Mouse (Mus musculus): ENCODE measurements around the gene Stmn3.

Gene Stmn3

DNA sequence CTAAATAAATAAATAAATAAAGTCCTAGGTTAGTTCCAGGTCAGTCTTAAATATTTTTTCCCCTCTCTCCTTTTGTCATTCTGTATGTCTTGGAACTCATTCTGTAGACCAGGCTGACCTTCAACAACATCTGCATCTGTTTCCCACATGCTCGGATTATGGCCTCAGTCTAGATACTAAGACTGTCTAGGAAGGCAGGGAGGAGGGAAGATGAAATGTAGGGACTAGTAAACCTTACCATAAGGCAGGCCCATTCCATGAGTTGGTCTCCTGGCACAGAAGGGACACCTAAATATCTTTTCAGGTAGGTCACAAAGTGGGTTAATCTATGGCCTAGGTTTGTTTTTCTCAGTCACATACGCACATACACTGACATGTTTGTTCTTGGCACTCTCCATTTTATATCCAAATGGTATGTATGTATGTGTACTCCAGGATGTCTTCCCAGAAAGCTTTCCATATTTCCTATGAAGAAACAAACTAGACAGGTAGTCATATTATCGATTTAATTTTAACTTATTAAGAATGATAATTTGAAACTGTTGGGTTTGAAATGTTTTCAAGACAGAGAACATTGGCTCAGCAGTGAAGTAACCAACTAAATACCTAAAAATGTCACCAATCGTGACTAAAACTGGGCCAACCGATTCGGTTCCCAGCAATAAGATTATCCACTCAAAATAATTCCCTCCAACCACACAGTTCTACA is 27.5 kb downstream of the Stmn3 start:
- DNase-seq = no peak

DNA sequence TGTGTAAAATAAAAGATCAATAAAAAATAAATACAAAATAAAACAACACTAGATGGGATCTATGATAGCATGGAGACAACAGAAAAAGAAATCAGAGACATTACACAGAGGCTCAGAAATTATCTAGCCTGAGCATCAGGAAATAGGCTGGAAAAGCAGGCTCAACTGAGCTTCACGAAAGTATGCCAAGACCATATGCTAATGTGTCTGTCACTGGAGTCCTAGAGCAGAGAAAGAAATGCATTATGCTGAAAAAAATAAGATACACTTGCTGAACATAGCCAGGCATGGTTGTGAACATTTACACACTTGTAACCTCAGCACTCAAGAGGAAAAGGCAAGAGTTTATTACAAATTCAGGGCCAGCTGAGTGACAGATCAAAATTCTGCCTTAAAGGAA is 34.3 kb downstream of the Stmn3 start:
- DNase-seq = no peak

DNA sequence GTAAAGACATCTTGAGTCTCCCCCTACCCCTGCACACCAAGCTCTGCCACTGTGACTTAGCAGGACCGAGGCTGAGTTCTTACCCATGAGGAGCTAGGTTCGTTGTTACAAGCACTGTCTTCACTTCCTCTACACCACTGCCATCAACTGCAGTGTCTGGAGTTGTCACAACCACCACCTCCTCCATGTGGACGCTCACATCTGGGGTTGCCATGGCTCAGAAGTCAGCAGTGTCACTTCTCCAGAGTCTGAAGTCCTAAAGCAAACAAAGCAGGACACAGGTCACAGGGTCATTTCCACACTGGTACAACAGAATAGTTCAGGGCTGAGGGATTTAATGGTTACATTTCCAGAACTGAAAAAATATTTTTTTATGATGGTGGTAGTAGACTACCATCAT is 36.4 kb downstream of the Stmn3 start:
- DNase-seq = no peak

- DNase-seq = no peak
Measured at GRCm38 (mm10) chr2:181276766-181277165, 37.5 kb downstream of the Stmn3 start.

- DNase-seq = no peak
Measured at GRCm38 (mm10) chr2:181274639-181275038, 39.7 kb downstream of the Stmn3 start.

- DNase-seq = no peak
Measured at GRCm38 (mm10) chr2:181273829-181274228, 40.5 kb downstream of the Stmn3 start.

DNA sequence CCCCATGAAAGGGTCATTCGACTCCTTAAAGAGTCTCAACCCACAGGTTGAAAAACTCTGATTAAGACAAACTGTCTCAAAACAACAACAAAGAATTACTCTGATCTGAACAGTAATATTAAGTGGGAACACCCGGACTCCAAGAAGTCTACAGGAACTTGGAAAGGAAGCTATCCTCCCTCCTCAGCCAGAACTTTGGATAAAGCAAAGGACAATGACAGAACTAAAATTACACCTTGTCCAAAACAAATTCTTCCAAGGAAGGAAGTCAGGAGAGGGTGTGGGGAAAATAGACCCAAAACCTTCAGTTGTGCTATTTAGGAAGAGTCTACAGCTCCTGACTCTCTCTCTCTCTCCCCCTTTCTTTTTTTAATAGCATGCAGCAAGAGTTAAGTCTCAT is 42.2 kb downstream of the Stmn3 start:
- no peak for DNase-seq

- no peak for DNase-seq
Measured at GRCm38 (mm10) chr2:181266839-181267238, 47.5 kb downstream of the Stmn3 start.

All from thymus, postnatal 25 days (tissue).